Mouse (Mus musculus) kidney, postnatal 0 days (tissue): ENCODE data around the gene Phf11c. TPM values are rescaled to one million over a fixed set of nuclear protein-coding genes. Genes with fewer than 3 reads are reported as not detected.
"Not testable (repeated sequence)": the region's sequence is repeated elsewhere in the genome, so short reads cannot be mapped to it uniquely, and the experiment has no call there.

Source experiments
- ATAC-seq: fragments of 200-750 bp; cut with Nextera tagmentation; replicated peaks from 2 replicates; pipeline ENCODE4 v1.8.0; 2017; ENCODE audit warnings: low read depth, moderate number of reproducible peaks, moderate TSS enrichment, moderate library complexity; ENCODE audit not compliant: low FRiP score
- DNase-seq: peaks from one replicate; pipeline ENCODE4 v3.0.0-alpha.2; 2016; ENCODE audit warnings: low spot score
- H3K27ac ChIP-seq: fragments of 300-500 bp; sonication (generic); 2 replicates; pipeline ENCODE4 v1.5.1; 2014; ENCODE audit warnings: mild to moderate bottlenecking
- H3K27me3 ChIP-seq: fragments of 300-500 bp; sonication (generic); 2 replicates; pipeline ENCODE4 v1.6.1; 2014; ENCODE audit warnings: low read length, mixed read lengths; ENCODE audit not compliant: insufficient read depth
- H3K36me3 ChIP-seq: fragments of 300-500 bp; sonication (generic); 2 replicates; pipeline ENCODE4 v1.6.1; 2014; ENCODE audit warnings: low read length, mixed read lengths; ENCODE audit not compliant: insufficient read depth
- H3K4me1 ChIP-seq: fragments of 300-500 bp; sonication (generic); replicated peaks from 2 replicates; pipeline ENCODE4 v1.6.1; 2014; ENCODE audit warnings: antibody characterized with exemption, low read length, mixed read lengths; ENCODE audit not compliant: insufficient read depth
- H3K4me2 ChIP-seq: fragments of 300-500 bp; sonication (generic); 2 replicates; pipeline ENCODE4 v1.6.1; 2014; ENCODE audit warnings: mild to moderate bottlenecking, low read length, moderate library complexity, mixed read lengths
- H3K4me3 ChIP-seq: fragments of 300-500 bp; sonication (generic); replicated peaks from 2 replicates; pipeline ENCODE4 v1.5.1; 2014; ENCODE audit warnings: low read depth, low read length
- H3K9ac ChIP-seq: fragments of 300-500 bp; sonication (generic); 2 replicates; pipeline ENCODE4 v1.6.1; 2014; ENCODE audit warnings: low read depth, low read length
- H3K9me3 ChIP-seq: fragments of 300-500 bp; sonication (generic); replicated peaks from 2 replicates; pipeline ENCODE4 v1.6.1; 2016; ENCODE audit warnings: low read length, inconsistent platforms, mixed read lengths
- CTCF ChIP-seq: IDR thresholded peaks from 2 replicates; pipeline ENCODE4 v1.5.1; 2016; ENCODE audit warnings: antibody characterized with exemption, low read depth, mild to moderate bottlenecking, moderate library complexity
- WGBS: fragments of 180-500 bp; shearing (Covaris S2); extraction: QIAGEN DNeasy Blood & Tissue Kit; methylation state at CpG from one replicate; pipeline ENCODE4 v1.1.7; 2014; 5-methylcytosine and 5-hydroxymethylcytosine counted together
- polyA plus RNA-seq: library from polyadenylated mRNA; unstranded; fragments of >200 nt; fragmentation: Nextera tagmentation; extraction: Ambion mirVana; gene quantifications from 2 replicates; pipeline ENCODE4 v1.2.1, GENCODE M21; 2015

Phf11c gene
- polyA plus RNA-seq, 1 experiment from 2014 or later, result 0.33 TPM

DNA sequence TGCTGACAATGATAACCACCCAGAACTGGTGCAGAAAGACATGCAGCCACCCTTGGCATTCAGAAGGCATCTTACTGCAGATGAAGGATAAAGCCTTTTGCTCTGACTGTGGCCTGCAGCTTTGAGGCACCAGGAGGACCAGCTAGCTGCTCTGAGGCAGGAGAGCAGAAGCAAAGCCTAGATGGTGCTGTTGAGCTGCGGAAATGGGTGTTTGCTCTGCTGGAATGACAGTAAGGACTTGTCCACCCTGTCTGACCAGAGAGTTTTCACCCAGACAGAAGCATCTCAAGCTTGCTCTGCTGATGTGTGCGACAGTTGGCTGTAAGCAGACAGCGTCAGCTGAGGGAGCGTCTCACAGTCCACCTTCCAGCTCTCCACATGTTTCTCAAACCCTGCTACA lies 5.0 kb downstream of the Phf11c start:
- H3K4me1 ChIP-seq, H3K9me3 ChIP-seq, DNase-seq, H3K4me3 ChIP-seq, H3K27me3 ChIP-seq, H3K27ac ChIP-seq, H3K36me3 ChIP-seq, H3K4me2 ChIP-seq, H3K9ac ChIP-seq, ATAC-seq: not testable (repeated sequence)
- 67% methylated on average over 4 of the region's 4 CpGs for WGBS
- peak; percentile 52 for TF ChIP-seq CTCF

DNA sequence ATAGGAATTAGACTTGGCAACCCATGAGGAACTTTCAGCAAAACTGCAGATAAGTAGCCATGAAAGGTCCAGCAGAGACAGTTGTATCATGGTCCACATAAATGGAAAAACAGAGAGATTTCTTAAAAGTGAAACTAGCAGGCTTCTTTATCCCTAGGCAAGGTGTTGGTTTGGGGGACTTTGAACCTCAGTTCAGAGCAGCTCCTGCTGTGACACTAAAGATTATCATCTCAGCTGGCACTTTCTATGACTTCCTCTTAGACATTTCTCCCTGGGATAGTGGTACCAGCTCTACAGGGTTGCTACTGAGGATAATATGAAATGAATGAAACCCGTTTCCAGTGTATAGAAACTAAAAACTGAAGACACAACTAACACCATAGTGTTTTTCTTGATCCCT lies 5.6 kb downstream of the Phf11c start:
- H3K27ac ChIP-seq, result no peak overlapping the region
- H3K4me1 ChIP-seq, result no peaks in the 10 kb centered on the region
- TF ChIP-seq CTCF, result no peak
- H3K36me3 ChIP-seq, result no peaks in the 10 kb centered on the region
- DNase-seq (no peak), ATAC-seq (no peak)
- no peak overlapping the region for H3K9ac ChIP-seq
- H3K9me3 ChIP-seq, result no peaks in the 10 kb centered on the region
- 74% methylated on average over 1 of the region's 1 CpGs for WGBS
- H3K4me3 ChIP-seq, result no peak overlapping the region
- no peaks in the 10 kb centered on the region for H3K27me3 ChIP-seq
- H3K4me2 ChIP-seq, result no peak overlapping the region

DNA sequence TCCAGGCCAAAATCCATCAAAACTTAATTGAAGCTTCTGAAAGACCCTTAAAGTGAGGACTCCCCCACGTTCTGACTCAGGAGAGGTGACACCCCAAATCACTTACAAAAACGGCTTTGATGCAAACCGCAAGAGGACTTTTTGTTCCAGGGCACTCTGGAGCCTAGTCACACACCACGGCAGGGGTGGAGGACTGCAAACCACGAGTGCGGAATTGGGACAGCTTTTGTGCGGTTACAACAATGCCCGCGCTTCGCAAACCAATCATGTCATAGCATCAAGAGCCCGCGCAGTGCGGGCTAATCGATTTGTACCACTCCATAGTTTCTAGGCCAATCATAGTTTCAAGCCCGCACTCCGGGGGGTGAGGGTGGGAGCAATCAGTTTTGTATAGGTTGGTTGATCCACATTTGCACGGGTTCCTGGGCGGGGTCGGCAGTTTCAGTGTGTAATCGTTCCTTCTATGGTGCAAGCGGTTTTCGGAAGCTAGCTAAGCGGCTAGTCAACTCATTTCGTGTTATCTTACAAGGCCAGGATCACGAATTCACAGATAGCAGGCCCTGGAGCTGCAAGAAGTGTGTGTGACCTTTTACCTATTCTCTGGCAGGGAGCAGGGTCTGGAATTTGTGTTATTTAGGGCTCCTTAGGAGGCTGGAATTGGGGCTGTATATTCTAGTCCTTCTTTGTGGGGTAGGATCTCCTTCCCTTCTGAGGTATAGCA lies 24.7 kb downstream of the Phf11c start:
- Histone ChIP-seq H3K4me1 (no peaks in the 10 kb centered on the region), H3K4me2 (no peak overlapping the region), H3K27ac (no peak overlapping the region), H3K9me3 (no peaks in the 10 kb centered on the region), H3K36me3 (no peaks in the 10 kb centered on the region), H3K27me3 (no peaks in the 10 kb centered on the region), H3K9ac (no peak overlapping the region), H3K4me3 (no peak overlapping the region)
- 93% methylated on average over 25 of the region's 25 CpGs for WGBS
- ATAC-seq (no peak), DNase-seq (no peak)
- TF ChIP-seq CTCF, result no peak

DNA sequence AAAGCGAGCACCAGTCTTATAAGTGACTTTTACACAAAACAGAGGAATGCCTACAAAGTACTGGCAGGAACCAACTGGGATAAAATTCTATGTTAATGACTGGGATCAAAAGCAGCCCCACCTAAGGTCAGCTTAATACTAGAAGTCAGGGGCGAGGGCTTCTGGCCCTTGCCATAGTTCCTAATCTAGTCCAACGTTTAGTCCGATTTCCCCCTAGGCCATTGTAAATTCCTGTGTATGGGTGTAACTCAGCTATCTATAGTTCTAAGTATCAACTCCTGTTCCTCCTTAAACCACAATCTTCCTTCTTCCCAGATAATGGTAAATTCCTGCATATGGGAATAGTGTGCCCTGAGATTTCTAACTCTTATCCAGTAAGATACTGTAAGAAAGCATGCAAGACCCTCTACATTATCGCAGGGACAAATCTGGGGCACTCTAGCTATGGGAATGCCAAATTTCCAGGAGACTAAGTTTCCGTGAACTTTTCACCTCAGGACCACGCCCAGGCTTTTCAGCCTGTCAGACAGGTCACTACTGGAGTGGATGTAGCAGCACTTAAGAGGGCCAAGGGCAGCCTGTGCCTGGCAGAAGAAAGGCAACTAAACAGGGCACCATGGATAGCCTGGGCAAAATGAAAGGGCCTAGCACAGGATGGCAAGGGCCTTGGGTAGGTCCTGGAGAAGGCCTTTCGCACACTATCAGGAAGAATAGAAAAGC lies 28.6 kb downstream of the Phf11c start:
- Histone ChIP-seq H3K36me3 (no peaks in the 10 kb centered on the region), H3K4me1 (no peaks in the 10 kb centered on the region), H3K27ac (no peak overlapping the region), H3K4me2 (no peak overlapping the region), H3K4me3 (no peak overlapping the region), H3K9me3 (no peaks in the 10 kb centered on the region), H3K27me3 (no peaks in the 10 kb centered on the region), H3K9ac (no peak overlapping the region)
- TF ChIP-seq CTCF, result no peak
- ATAC-seq (no peak), DNase-seq (no peak)
- WGBS, result 83% methylated on average over 8 of the region's 8 CpGs

DNA sequence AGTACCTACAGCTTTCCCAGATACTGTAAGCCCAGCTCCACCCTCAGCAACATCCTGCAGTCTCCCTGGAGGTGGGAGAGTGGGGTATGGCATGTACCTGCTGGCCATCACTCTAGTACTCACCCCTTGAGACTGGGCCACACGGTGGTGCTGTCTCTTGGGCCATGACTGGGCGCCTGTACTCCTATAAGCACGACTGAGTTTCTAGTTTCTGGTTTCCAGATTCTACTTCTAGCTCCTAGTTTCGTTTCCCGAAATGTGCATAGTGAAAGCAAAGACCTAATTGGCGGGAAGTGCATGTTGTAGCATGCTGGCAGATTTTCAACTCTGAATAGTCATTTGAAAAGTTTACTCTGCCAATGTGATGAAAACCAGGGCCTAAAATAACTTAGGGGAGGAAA lies 29.9 kb downstream of the Phf11c start, which contains the start of gene Phf11d:
Phf11d (minus strand) TSS at position 227 of the 401 bp plus-strand sequence.
- Histone ChIP-seq H3K36me3 (no peaks in the 10 kb centered on the region), H3K9me3 (no peaks in the 10 kb centered on the region), H3K9ac (no peak within 1 kb of the TSS), H3K4me3 (no peak within 1 kb of the TSS), H3K27me3 (no peaks in the 10 kb centered on the region), H3K4me2 (0 out of 2 replicates have a peak within 1 kb of the TSS, but pooled peaks have one; percentile 13), H3K27ac (no peak within 1 kb of the TSS), H3K4me1 (no peaks in the 10 kb centered on the region)
- peak; percentile 17; the same call in 1 of the 2 replicates for TF ChIP-seq CTCF
- peak; percentile 38 for DNase-seq
- ATAC-seq, result no peak
- 73% methylated on average over 6 of the region's 6 CpGs for WGBS

DNA sequence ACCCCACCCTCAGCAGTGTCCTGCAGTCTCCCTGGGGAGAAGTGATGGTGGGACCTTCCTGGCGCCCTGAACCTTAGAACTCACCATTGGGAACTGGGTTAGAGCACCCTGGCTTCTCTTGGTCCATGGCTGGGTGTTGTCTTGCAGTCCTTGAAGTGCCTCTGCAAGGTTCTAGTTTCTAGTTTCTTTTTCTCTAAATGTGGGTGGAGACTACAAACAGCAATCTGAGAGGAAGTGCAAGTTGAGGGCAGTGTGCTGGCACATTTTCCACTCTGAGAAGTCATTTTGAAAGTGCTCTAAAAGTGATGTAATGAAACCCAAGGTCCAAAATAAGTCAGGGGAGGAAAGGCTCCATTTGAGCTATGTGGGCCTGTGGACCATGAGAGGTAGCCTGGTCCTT lies 54.0 kb downstream of the Phf11c start, which contains the start of gene Phf11b:
Phf11b (minus strand) TSS at position 163 of the 400 bp plus-strand sequence.
- not testable (repeated sequence) for H3K27me3 ChIP-seq, H3K4me1 ChIP-seq, H3K36me3 ChIP-seq, DNase-seq, H3K9ac ChIP-seq, ATAC-seq, H3K9me3 ChIP-seq, H3K4me3 ChIP-seq, H3K4me2 ChIP-seq, H3K27ac ChIP-seq
- 73% methylated on average over 1 of the region's 1 CpGs for WGBS
